Mouse (Mus musculus) spleen, adult 12 weeks (tissue): ENCODE results near the gene Rnf7.
A peak's percentile ranks its signal among the peaks of the same experiment; 100 is the strongest.
"Not testable (repeated sequence)": the region's sequence is repeated elsewhere in the genome, so short reads cannot be mapped to it uniquely, and the experiment has no call there.

ENCODE experiments used
- DNase-seq: peaks from one replicate; pipeline ENCODE4 v3.0.0; 2022; ENCODE audit warnings: low spot score

Rnf7 gene

DNA sequence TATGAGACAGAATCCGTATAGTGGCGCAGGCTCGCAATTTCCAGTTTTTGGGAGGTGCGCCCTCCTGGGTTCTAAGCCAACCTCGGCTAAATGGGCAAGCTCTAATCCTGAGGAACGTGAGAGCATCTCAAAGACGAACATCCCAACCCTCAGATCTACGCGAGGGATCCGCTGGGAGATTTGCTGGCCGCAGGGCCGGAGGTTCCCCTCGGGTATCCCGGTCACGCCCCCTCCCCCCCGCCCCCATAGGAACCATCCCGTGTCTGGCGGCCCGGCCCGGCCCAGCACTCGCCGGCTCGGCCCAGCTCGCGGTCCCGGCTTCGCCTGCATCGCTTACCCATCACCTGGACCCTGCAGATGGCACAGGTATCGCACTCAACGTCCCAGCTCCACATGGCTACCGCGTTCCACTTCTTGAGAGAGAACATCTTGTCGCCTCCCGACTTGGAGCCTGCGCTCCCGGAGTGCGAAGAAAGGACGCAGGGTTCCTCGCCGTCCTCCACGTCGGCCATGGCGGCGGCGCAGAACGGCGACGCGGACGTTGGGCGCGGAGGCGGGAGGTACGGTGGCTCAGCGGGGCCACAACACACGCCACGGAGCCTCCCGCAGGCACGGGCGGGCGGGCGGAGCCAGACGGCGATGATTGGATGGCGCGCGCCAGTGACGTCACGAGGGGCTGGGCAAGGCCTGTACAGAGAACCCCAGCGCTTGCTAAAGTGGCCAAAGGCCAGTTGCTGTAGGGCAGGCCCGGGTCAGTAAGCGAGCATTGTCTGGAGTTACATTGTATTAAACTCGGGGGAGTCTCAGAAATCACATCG is at the start of gene Rnf7:
Rnf7 (minus strand) TSS at position 605 of the 818 bp plus-strand sequence.
- peak; percentile 94 for DNase-seq

DNA sequence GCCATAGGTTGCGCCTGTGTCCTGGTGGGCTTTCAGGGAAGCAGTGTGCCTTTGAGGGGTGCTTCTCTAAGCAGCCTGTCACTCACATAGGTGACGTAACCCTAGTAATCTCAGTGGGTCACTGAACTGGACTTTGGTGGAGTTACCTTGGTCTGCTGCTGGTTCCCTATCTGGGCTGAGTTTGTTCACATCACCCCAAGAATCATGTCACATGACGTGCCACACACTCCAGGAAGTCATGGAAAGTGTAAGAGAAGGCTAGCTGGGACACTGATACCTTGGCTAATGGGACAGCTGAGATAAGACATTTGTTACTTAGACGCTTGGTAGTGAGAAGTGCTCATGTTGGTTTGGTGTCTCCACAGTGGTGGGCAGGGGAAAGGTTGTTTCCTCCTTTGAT is 47.5 kb upstream of the Rnf7 start:
- DNase-seq = no peak

DNA sequence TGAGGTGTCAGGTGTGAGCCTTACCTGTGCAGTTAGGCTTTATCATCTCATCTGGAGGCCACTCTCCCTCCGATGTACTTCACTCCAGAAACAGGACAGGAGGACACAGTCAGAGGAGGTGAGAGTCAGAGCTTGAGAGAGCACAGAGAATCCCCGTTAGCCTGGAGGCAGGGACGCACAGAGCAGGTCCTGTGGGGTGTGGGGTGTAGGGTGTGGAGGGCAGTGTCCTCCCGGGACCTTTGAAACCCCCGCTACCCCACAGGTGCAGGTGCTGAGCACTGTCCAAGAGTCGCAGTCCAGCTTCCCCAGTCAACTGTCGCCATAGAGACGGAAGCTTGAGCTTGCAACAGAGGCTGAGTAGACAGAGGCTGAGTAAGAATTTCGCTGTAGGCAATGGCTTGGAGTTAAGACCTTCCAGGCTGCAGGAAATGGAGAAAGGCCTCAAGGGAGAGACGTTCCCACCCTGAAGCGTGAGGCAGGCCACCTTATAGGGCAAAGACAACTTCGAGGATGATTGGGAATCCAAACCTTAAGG is 46.6 kb upstream of the Rnf7 start, which contains the start of gene Gm28729:
Gm28729 (minus strand) TSS at position 293 of the 535 bp plus-strand sequence.
- no peak for DNase-seq

DNA sequence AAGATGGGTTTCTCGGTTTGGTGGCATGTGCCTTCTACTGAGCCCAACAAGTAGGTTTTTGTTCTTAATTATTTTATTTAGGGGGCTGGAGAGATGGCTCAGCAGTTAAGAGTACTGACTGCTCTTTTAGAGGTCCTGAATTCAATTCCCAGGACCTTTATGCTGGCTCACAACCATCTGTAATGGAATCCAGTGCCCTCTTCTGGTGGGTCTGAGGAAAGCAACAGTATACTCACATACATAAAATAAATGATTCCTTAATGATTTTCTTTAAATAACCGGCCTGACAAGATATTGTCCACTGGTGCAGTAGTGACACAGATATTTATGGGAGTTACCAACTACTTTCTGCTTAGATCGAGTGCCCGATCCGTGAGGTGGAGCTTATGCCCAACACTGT is 44.7 kb upstream of the Rnf7 start:
- DNase-seq = no peak

DNA sequence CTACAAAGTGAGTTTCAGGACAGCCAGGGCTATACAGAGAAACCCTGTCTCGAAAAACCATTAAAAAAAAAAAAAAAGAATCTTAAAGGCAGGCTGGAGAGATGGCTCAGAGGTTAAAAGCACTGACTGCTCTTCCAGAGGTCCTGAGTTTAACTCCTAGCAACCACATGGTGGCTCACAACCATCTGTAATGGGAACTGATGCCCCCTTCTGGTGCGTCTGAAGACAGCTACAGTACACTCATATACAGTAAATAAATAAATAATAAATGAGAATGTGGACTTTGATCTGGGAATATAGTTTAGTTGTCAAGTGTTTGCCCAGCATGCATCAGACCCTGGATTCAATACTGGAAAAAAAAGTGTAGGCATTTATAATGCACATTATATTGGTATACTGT is 43.1 kb upstream of the Rnf7 start:
- DNase-seq = not testable (repeated sequence)

DNA sequence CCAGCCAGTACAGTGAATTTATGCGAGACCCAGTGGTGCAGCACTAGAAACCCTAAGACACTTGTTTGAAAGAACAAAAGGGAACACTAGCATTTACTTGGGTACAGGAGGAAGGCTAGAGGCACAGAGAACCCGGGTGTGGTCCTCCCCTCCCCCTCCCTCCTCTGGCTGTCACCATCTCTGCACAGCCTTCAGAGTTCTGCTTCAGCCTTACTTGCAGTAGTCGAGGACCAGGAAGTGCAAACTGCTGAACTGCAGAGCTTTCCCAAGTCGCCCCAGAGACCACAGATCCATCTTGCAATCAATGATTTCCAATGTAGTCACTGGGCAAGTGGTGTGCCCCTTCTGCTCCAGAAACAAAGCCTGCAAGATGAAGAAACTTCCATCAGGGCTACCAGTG is 39.0 kb upstream of the Rnf7 start:
- no peak for DNase-seq

DNA sequence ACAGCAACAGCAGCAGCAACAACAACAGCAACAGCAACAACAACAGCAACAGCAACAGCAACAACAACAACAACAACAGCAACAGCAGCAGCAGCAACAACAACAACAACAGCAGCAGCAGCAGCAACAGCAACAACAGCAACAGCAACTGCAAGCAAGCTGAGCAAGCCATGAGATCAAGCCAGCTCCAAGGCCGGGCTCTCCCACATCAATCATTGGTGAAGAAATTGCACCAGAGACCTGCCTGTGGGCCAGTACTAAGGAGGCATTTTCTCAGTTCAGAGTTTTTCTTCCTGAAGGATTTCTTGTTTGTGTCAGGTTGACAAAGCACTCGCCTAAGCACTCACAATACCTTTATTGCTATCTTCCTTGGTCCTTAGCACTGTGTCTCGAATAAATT is 38.3 kb upstream of the Rnf7 start:
- DNase-seq = no peak

DNA sequence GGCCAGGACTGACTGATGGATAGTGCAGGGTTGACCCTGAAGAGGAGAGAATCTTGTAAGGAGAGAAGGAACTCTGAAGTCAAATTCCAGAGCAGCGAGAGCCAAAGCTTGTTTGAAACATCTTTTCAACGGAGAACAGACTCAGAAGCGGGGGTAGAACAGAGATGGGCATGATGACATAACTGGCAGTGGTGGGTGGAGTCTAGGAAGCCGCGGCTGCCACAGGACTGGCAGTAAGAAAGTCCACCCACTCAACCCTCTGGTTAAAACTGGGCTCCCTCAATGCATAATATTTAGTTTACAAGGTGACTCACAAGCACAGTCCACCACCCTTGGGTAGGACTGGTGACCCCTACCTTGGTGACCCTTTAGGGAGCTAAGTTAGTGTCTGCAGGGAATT is 37.3 kb upstream of the Rnf7 start:
- DNase-seq = no peak

DNA sequence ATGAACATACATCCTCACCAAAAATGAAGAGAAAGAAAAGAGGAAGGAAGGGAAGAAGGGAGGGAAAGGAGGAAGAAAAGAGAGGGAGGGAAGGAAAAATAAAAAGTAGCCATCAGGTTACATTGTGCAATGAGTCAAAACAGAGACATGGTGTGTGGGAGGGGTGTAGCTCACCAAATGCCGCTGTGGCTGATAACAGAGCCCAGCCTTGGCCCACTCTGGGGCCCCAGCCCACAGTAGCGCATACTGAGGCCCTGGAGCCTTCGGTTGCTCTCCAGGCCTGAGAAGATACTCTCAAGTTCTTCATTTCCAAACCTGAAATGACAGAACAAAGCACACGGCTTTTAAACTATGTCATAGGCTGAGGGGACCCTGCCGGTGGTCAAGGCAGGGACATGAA is 35.8 kb upstream of the Rnf7 start:
- DNase-seq = no peak

DNA sequence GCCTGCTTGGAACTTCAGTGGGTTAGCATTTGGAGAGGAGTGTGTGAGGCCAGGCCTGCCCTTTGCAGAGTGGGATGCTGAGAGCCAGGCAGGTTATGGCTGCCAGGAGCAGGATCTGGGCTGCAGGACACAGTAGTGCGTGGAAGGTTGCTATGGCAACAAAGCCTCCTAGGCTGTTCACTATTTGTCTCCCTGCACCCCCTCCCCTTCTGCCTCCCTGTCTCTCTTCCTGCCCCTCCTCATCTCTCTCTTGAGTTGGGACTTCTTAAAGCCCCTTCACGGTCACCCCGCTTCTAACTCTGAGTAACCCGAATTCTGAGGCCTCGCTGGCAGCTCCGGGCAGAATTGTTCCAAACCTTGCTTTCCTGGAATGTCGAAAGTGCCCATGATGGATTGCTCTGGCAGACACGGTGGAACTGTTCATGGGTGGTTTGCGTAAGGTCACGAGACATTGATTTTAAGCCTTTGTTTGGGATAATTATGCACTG is 27.6 kb upstream of the Rnf7 start:
- DNase-seq = no peak

DNA sequence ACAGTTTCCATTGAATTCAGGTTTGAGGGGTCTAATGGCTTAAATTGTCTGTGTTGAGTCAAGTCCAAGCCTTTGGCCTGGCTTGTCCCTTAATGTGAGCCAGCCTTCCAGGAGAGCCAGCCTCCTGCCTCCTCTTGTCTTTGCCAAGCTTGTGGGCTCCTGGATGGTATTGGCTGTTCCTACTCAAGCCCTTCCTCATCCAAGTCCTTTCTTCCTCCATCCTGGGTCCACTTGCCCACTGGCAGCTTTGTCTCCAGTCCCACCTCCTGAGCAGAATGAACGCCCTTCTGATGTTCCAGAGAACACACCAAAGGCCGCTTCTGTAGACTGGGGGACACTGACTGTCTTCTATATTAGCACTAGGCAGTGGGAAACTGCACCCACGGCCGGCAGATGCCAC is 26.7 kb upstream of the Rnf7 start:
- no peak for DNase-seq

DNA sequence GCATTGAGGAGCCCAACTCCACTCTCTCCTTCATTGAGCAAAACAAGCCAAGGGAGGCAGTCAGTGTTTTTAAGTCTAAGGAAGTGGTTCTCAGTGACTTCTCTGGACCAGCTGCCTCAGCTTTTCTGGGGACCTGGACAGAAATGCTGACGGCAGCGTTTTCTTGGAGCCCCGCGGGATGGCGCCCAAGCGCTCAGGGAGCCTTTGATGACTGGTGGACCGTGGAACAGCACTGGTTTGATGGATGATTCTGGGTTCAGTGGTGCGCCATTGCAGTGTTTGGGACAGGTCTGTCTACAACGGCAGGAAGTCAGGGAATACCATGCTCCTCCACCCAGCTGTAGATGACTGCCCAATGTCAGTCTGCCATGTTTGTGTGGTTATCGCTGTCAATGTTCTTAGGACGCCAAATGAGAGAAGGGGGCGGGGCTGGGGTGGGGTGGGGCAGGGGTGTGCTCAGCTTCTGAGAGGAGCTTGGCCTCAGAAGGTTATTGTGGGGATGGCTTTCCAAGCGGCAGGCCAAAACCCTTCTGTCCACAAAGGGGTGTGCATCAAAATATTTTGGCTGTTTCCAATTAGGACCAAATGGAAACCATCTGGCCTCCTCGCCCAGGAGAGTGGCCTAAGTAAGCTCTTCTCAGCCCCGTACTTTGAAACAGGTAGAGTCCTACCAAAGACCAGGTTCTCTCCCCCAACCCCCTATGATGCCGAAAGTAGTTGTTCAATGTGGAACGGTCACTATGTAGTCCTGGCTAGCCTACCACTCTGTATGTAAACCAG is 25.8 kb upstream of the Rnf7 start:
- DNase-seq = no peak

DNA sequence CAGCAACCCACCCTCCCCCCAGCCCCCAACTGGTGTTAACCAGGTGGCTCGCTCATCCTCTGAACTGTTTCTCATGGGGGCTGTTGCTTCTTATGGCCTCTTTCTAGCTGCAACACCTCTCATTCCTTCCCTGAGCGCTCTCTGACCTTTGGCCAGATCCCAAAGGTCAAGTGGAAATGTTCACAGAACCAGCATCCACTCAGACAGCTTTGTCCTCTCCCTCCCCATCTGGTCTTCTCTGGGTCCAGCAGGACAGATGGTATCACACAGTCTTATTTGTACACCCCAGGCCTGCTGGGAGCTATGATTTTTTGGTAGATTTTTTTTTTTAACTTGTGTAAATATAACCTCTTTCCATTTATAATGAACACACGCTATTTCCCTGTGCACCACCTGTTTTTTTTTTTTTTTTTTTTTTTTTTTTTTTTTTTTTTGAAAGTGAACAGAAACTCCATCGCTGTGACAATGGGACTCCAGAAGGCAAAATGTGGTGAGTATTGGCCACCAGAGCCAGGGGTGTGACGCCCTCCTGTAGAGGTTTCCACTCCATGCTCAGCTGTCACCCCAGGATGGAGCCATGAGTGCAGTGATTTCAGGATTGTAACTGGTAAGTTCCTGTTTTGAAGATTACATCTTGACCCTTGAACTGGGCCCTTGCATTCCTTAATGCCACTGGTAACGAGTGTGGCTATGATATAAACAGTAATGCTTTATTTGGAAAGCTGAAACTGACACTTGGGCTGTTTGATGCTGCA is 24.6 kb upstream of the Rnf7 start:
- no peak for DNase-seq

DNA sequence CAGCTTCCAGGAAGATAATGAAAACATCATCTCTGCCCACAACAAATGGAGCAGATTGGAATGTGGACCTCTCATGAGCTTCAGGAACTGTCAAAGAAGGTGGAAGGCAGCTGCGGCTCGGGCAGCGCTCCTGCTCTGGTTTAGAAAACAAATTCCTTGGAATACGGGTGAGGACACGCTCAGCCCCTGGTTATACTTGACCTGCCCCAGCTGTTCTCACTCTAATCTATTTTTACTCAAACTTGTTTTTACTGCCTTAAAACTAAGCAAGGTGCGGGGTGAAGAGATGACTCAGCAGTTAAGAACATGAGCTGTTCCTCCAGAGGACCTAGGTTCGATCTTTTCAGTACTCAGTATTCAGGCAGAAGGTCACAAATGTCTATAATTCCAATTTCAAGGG is 22.7 kb upstream of the Rnf7 start:
- DNase-seq = no peak

DNA sequence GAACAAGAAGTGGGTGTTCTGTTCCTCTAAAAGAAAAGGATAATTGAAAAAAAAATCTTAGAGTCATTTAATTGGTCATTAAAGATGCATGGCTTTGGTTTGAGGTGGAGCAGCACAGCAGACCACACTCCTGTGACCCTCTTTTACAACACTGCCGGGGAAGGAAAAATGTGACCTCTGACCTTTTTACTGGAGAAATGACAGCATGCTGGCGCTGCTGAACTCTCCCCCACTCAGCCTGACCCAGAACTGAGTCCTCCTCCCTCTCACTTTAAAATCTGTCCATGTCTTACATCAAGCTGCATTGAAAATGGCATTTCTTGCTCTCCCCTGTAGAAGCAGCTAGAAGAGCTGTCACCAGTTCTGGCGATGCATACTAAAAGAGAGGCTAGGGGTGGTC is 14.7 kb upstream of the Rnf7 start:
- DNase-seq = no peak

DNA sequence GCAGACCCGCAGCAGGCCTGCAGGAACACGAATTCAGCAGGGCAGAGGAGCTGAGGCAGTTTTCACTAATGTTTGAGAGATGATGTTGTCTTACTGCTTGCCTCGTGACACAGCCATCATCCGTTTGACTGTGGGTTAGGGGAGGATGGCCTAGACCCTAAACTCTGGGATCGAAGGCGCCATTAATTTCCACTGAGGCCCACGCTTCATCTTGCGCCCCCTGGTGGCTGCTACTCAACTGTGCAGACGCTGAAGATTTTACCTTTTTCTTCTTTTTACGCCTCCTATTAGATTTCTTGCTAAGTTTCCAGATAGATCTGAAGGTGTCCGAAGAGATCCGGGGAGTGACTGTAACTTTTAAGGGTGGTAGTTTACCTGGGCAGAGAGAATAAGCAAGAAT is 13.3 kb upstream of the Rnf7 start:
- DNase-seq = peak; percentile 23

DNA sequence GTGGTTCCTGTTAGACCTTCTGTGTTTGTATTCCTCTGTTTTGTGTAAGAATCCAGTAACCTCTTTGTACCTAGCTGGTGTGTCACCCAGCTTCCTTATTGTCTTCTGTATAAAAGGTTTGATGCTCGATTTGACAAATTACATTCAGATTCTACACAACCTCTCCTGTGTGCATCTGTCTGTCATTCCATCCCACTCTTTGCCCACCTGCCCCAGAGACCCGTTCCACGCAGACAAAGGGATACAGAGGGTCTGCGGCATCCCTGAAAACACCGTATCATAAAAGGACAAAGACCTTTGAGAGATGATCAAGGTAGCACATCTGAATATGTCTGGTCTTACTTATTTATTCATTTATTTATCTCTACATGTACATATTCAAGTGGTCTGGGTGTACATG is 9.4 kb upstream of the Rnf7 start:
- not testable (repeated sequence) for DNase-seq

DNA sequence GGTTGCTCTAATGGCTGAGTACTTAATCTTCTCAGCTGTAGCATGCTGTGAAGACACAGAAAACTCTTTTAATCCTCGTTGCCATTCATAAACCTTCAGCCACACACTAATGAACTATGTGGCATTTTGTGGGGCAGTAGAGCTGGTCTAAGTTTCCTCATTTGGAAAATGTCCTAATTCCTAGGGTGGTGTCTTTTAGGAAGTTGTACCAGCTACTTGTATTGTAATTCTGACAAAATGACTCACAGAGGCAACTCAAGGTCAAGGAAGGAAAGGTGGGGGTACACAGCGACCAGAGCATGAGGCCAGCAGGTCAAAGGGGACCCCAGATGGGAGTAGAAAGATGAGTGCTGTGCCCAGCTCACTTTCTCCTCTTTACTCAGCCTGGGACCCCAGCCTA is 5.2 kb upstream of the Rnf7 start:
- DNase-seq = no peak

DNA sequence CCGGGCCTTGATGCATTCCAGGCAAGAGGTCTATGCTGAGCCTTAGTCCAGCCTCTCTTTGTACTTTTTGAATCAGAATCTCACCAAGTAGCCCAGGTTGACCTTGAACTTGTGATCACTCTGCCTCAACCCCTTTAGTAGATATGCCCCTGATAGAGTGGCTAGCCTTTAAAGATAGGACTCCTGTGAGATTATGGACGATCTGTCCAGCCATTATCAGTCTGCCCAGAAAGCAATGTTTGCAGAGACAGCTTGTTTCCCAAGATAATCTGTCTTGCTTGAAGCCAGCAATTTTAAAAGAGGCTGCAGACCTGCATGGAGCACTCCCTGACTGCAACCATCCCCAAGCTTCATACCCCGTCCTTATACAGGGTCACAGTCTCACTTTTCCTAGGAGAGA is 4.6 kb upstream of the Rnf7 start:
- DNase-seq = no peak

DNA sequence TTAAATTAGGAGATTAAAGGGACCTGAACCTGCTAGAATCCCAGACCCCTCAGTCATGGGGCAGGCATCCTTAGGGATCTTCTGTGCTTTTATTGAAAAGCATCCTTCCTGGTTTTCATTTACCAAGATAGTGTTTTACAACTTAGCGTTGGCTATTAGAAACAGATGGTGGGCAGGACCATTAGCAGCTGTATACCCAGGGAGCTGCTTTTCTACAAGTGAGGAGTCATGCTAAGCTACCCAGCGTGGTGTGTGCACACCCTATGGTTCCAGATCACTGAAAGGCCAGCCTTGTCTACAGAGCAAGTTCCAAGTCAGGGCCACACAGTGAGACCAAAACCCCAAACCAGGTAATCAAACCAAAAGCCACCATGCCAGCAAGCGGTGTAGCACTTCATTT is 6.1 kb downstream of the Rnf7 start:
- no peak for DNase-seq

DNA sequence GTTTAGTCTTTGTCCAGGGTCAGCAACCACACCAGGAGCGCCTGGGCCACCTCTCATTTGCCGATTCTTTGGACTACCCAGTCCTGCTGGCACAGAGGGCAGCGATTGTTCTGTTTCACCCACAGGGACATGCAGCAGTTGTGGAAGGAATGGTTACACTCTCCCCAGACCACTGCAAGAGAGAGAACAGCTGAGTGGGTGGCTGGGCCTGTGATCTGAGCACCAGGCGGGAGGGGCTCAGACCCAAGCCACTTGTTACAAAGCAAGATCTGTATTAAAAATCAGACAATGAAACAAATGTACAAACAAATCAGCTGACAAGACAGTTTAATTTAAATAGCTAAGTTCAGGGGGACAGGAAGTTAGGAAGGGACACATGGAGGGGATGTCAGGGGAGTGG is 6.8 kb downstream of the Rnf7 start:
- not testable (repeated sequence) for DNase-seq

DNA sequence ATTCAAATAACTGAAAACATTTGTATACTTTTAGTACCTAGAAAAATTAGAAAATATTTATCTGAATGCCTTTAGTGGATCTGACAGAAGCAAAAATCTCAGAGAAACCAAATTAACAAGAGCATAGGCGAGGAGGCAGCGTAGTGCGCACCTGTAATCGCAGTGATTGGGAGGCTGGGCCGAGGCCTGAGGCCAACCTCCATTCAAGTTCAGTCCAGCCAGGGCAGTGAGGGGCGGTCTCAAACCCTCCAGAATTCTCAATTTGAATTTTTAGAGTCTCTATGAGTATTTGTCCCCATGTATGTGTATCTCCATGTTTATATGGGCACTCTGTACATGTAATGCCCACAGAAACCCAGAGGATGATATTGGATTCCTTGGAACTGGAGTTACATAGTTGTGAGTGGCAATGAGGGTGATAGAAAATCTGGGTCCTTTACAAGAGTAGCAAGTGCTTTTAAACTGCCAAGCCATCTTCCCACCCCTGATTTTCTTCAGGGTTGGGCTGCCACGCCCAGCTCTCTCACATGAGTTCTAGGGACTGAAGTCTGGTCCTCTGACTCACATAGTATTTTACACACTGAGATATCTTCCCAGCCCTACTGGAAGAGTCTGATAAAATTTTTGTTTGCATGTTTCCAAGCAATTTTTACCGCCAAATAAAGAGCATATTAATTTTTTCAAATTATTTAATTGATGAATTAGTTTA is 8.1 kb downstream of the Rnf7 start:
- DNase-seq = no peak
